Mouse (Mus musculus) left cerebral cortex, adult 18-20 months (tissue): ENCODE measurements around the gene Spem2. TPM values are rescaled to one million over a fixed set of nuclear protein-coding genes. Genes with fewer than 3 reads are reported as not detected.
A peak's percentile ranks its signal among the peaks of the same experiment; 100 is the strongest.

ENCODE experiments used
- DNase-seq, 2 experiments: peaks; one replicate each; pipeline ENCODE4 v3.0.0; 2021 to 2022; ENCODE audit warnings: low spot score in 2 of 2, mixed read lengths in 1 of 2
- total RNA-seq, 2 experiments: library from RNA; stranded (reverse); gene quantifications; 2 replicates each; pipeline ENCODE4 v1.2.3; 2021

The Spem2 gene
- total RNA-seq, 2 experiments from 2014 or later: not detected

DNA sequence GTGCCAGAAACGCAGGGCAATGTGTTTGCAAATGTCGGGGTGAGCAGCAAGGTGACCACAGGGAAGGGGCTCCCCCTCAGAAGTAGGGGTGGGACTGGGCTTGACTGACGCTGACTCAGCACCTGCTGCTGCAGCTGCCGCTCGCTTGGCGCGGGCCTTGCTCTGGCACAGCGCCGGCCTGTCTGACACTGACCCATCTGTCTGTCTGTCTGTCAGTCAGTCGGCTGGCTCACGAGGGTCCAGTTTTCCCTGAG lies 18.2 kb downstream of the Spem2 start:
- DNase-seq: no peak

DNA sequence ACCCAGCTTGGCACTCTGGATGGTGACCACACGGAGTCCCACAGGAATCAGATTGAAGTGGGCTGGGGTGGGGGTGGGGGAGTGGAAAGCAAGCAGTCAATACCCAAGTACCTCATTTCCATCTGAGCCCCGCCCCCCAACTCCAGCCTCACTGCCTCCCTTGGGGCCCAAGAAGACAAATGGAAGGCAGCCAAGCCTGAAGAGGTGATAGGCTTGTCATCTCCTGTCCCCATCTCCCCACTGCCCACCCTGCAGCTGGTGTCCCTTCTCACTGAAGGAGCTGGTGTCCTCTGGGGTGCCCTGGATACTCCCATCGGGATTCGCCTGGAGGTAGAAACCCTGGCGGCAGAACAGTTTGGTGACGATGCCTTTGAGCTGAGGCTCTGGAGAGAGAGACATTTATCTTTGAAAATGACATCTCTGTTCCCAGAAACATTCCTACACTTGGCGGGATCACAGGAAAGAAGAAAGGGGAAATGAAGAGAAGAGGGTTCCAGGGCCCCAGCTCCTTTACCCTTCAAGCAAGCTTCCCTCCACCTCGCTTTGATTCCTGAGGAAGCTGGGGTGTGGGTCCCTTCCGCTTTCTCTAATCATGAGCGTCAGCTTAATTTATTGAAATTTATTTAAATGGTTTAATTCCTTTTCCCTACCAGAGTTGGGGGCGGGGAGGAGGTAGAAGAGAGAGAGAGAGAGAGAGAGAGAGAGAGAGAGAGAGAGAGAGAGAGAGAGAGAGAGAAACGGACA lies 18.7 kb downstream of the Spem2 start:
- no peak for DNase-seq

DNA sequence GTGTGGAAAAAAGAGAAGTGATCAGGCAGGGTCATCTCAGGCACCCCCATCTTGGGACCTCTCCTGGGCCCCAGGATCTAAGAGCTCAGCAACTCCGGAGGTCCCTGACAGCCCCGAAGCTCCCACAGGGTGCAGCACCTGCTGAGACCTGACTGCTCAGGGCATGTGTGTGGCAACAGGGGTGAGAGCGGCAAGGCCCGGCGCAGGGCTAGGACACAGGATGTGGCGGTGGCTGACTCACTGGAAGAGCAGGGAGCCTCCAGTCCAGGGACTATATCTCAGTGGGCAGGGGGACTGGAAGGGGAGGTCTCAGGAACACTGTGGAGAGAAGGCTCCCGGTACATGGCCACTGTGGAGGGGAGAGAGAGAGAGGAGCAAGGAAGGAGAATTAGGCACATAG lies 20.3 kb downstream of the Spem2 start:
- no peak for DNase-seq

DNA sequence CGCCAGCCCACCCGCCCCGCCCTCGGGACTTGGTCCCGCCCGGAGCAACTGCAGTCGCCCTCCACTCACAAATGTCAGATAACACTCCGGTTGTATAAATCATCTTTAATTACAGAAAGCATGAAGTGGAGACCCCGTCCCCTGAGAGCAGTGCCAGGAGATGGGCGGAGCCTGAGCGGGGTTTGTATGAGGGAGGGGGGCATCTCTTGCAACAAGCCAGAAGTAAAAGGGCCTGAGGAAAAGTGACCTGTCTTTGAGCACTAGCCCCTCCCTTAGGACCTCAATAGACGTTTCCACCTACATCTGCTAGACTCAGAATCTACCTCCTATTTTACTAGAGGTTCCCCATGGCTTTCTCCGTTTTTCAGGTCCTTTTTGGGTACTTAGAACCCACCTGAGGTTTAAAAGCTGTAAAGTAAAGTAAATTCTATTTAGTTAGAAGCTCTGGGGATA lies 22.3 kb downstream of the Spem2 start:
- DNase-seq: no peak

DNA sequence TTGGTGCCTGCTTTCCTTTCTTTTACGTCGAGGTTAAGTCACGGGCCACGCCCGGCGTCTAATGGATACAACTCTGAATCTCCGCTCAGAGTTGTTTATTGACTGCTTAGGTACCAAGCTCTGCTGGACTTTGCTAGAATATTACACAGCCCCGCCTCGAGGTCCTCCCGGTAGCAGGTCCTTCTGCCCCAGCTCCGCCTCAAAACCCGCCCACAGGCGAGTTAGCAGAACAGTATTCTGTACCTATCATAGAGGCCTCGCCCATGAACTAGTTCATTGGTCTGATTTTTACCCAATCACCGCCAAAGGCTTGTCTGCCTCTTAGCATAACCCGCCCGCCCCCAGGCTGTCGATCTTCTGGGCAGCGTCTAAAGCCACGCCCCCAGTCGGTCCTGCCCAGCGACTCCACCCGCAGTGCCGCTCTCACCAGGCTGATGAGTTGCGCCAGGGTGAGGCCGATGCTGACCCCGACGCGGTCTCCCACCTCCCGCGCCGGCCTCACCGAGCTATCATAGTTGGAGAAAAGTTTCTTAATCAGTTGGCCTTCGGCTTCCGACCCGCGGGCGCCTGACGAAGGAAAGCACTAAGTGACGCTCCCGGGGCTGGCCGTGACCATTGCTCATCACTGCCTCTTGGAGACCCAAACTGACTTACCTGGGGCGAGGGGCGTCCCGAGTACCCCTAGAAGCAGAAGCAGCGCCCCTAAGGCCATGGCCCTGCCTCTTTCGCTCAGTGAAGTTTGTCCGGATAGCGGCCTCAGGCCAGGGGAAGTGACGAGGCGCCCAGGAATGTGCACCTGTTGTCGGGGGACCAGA lies 22.9 kb downstream of the Spem2 start, which contains the start of gene Chrnb1:
Gene Chrnb1 (minus strand): TSS at position 776 of the 815 bp plus-strand sequence.
- peak; percentile 77 to 83 for DNase-seq

DNA sequence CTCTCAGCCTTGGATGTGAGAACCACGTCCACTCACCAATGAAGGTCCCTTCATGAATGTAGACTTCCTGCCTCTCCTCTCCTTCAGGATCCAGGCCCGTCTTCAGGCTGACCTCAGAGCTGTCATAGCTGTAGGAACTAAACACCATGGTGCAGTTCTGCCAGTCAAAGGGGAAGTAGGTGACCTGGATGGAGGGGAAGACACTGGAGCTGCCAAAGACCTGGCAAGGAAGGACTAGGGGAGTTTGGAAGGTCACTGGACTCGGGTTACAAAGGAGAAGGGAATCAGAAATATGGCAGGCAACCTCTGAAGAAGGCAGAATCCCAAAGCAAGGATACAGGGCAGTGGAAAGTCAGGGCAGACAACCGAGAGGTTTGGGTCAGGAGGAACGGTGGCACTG lies 24.8 kb downstream of the Spem2 start:
- DNase-seq: no peak

DNA sequence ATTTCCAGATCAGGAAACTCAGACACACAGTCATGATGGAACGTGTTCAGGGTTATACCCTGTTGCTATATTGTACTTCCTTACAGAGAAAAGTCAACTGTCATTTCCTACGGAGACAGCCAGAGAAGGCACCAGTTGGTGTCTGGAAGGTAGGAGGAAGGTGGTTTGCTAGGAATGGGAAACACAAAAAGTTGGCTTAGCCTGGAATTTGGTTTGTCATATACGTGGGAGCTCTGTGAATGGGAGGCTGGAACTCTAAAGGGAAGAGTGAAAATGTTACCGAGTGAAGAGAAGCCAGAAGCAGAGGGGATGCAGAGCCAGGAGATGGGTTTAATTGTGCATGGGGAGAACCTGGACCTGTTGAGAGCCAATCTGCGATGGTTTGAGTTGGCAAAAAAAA lies 26.8 kb downstream of the Spem2 start:
- DNase-seq: no peak

DNA sequence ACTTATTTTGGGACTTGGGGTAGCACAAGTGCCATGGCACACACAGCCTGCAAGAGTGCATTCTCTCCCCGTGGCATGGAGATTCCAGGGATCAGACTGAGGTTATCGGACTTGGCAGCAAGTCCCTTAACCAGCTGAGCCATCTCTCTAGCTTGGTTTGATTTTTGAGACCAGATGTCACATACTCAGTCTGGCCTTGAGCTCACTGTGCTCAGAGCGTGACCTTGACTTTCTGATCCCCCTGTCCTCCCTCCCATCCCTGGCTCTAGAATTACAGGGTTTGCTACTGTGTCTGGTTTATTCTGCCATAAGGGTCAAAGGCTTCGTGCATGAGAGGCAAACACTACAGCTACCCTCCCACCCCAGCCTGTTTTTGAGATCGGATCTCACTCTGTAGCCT lies 28.8 kb downstream of the Spem2 start:
- DNase-seq: no peak

DNA sequence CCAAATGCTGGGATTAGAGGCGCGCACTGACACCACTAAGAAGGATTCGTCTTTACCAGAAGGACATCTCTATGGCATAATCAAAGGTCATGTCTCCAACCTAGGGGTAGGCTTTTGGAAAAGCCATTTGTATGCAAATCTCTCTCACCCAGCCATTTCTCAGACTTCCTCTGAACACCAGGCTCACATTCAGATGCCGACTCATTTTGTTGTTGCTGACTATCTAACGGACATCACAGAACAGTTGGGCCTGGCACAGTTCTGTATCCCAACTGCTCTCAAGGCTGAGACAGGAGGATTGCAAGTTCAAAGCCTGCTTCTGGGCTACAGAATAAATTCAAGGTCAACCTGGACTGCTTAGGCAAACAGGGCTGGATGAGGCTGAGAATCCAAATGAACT lies 31.0 kb downstream of the Spem2 start:
- no peak for DNase-seq

DNA sequence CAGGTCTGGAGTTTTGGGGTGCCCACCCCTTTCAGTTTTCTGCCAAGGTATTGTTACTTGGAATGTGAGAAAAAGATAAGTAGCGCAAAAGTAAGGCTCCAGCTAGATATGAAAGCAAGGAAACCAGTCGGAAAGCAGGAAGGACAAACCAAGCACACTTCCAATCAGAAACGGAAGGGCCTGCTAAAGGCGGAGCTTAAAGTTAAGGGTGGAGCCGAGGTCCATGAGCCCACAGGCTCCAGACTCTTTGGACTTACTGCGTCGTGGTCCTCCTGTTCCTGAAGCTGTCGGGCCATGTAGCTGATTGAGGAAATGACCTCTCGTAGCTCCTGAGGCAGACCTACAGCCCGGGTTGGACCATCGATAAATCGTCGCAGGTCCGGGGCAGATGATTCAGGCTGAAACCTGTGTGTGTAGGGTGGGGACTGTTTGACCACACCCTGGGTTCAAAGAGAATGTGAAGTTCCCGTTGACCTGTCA lies 33.4 kb downstream of the Spem2 start:
- no peak for DNase-seq

DNA sequence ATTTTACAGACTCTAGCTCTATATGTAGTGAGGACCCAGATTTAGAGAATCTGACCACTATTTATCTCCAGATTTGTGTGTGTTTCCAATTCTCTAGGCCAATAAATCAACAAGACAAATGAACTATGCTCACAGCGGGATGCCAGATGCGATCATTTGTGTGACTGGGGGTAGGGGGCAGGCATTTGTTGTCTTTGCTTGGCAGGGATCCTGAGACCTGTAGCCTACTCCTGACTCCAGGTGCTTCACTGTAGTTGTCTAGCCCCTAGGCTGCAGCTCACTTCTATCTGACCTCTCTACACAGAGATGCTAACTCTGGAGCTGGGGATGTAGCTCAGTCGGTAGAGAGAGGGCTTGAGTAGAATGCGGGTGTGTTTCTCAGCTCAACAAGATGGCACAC lies 36.4 kb downstream of the Spem2 start:
- no peak for DNase-seq

DNA sequence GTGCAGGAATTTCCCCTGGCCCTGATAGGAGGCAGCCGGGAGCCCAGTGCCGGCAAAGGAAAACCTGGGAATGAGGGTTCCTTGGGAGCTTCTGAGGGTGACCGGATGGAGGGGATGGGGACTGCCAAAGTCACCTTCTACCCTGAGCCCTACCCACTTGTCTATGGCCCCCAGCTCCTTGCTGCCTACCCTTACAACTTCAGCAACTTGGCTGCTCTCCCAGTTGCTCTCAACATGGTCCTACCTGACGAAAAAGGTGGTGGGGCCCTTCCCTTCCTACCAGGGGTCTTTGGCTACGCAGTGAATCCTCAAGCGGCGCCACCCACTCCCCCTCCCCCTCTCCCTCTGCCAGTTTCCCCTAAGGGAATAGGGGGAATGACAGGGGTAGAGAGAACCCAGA lies 39.3 kb downstream of the Spem2 start:
- no peak for DNase-seq

DNA sequence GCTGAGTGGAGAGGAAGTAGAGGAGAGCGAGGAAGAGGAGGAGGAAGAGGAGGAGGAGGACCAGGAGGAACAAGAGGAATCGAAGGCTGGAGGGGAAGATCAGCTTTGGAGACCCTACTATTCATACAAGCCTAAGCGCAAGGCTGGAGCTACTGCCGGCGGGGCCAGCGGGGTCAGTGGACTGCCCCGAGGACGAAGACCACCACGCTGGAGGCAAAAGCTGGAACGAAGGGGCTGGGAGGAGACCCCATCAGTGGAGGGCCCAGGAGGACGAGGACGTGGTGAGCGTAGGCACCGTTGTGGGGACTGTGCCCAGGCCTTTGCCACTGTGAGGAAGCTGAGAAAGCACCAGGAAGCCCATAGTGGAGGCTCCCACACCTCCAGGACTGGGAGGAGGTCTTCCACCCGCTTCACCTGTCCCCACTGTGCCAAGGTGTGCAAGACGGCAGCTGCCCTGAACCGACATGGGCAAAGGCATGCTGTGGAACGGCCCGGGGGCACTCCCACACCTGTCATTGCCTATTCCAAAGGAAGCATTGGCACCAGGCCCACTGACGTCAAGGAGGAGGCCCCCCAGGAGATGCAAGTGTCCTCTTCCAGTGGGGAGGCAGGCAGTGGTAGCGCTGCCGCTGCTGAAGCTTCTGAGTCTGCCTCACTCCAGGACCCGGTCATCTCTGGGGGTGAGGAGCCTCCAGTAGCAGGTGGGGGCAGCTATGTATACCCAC lies 39.8 kb downstream of the Spem2 start:
- DNase-seq: no peak

DNA sequence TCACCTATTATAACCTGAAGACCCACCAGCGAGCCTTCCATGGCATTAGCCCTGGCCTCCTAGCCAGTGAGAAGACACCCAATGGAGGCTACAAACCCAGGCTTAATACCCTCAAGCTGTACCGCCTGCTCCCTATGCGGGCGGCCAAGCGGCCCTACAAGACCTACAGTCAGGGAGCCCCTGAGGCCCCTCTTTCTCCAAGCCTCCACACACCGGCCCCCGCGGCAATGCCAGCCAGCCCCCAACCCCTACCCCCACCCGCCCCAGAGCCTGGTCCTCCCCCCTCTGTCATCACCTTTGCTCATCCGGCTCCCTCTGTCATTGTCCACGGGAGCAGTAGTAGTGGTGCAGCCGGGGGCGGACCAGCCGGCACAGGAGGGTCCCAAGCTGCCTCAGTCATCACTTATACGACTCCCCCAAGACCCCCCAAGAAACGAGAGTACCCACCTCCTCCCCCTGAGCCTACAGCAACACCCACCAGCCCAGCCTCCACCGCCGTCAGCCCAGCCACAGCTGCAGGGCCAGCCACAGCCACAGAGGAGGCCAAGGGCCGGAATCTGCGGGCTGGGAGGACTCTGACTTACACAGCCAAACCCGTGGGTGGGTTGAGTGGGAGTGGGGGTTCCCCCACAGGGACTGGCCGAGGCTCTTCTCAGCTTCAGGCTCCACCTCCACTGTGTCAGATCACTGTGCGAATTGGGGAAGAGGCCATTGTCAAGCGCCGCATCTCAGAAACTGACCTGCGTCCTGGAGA lies 40.6 kb downstream of the Spem2 start:
- no peak for DNase-seq

DNA sequence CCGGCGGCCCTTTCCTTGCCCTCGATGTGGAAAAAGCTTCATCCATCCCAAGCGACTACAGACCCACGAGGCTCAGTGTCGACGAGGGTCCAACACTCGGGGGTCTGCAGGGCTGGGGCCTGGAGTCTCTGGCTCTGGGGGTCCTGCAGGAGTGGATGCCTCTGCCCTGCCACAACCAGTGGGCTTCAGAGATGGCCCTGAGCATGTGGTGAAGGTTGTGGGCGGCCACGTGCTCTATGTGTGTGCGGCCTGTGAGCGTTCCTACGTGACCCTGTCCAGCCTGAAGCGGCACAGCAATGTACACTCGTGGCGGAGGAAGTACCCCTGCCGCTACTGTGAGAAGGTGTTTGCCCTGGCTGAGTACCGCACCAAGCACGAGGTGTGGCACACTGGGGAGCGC lies 41.8 kb downstream of the Spem2 start:
- DNase-seq: no peak

DNA sequence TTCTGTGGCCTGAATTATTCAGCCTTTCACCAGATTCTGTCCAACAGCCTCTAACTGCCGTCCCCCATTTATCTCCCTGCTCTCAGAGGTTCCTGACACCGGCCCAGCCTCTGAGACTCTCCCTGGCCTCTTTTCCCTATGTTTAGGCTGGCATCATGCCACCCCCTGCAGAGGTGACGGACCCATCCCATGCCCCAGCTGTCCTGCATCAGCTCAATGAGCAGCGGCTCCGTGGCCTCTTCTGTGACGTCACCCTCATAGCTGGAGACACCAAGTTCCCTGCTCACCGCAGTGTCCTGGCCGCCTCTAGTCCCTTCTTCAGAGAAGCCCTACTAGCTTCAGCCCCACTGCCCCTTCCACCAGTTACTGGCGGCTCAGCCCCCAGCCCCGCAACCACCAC lies 42.5 kb downstream of the Spem2 start:
- DNase-seq: no peak

DNA sequence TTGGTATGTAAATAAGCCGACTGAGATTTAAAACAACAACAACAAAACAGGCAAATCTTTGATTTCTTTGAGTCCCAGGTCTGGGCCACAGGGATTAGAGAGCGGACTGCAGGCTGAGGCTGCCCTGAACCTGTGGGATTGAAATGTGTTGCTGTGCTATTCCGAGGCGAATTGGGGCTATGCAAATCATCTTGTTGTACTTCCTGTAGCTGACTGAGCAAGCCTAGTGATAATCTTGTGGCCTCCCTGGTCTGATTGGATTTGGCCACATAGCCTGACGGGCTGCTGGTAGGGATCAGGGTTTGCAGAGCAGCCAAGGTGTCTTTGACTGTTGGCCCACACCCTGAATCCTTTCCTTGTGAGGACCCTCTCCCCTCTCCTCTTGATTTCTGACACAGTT lies 43.3 kb downstream of the Spem2 start:
- no peak for DNase-seq

DNA sequence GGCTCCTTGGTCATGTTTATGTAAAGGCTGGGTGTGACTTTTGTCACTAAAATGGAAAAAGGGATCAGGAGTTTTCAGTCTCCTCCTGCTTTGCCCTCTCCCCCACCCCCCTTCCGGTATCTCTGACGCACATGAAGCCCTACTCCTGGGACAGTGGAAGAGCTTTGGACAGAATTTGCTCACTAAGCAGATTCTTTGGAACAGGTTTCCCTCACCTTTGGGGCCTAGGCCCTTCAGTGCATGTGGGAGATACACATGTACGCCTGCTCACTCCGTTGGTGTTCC lies 50.7 kb downstream of the Spem2 start:
- no peak for DNase-seq

DNA sequence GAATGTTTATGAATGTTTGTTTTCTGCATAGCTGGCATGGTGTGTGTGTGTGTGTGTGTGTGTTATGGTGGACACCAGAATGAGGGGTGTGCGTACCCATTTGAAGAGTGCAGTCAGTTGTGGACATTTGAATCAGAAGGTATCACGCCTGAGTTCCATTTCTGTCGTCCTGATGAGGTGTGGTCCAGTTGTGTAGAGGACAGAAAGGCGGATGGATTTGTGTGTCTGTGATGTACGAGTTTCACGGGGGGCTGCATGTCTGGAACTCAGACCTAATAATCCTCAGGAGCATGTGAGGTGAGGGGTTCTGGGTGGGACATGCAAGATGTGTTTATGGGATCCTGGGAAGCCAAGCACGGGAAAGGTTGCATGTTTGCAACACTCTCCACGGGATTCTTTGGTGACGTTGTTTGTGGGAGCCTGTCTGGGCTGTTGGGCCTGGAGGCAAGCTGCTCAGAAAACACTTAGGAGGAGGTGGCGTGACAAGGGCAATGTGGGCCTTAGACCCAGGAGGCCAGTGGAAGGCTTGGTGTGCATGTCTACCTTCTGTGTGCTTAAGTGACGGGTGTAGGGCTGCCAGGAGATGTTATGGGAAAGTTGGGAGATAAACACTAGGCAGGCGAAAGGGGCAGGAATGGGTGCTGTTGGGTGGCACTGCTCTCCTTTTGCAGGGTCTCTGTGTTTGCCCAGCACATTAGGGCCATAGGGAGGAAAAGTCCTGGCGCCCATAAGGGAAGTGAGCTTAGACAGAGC lies 51.2 kb downstream of the Spem2 start:
- no peak for DNase-seq
